Mouse (Mus musculus): ENCODE data around the gene Chchd5.

- TF ChIP-seq CTCF (conservative IDR thresholded peaks at IDR 0.05; ENCODE audit: low read length) (no peak), NANOG (IDR thresholded peaks at IDR 0.05; ENCODE audit: borderline replicate concordance, low read length) (no peak), POU5F1 (IDR thresholded peaks at IDR 0.05; ENCODE audit: borderline replicate concordance, low read length) (no peak)
Measured at GRCm38 (mm10) chr2:129116368-129116739, 13.1 kb upstream of the Chchd5 start.
